Mouse (Mus musculus) gastrocnemius, adult 8-10 months (tissue): ENCODE results near the gene Tnfsf14. TPM values are rescaled to one million over a fixed set of nuclear protein-coding genes. Genes with fewer than 3 reads are reported as not detected.
A peak's percentile ranks its signal among the peaks of the same experiment; 100 is the strongest.

Source experiments
- DNase-seq, 2 experiments: peaks; one replicate each; pipeline ENCODE4 v3.0.0; 2022; ENCODE audit warnings: low spot score in 2 of 2
- total RNA-seq, 4 experiments: library from RNA; stranded (reverse); gene quantifications; 2 replicates each; pipeline ENCODE4 v1.2.4; 2022

The Tnfsf14 gene
- total RNA-seq: not detected

GRCm38 (mm10) chr17:57194041-57194507 lies at the start of gene Tnfsf14:
Gene Tnfsf14 (minus strand): TSS chr17:57194177.
- DNase-seq: no peak

DNA sequence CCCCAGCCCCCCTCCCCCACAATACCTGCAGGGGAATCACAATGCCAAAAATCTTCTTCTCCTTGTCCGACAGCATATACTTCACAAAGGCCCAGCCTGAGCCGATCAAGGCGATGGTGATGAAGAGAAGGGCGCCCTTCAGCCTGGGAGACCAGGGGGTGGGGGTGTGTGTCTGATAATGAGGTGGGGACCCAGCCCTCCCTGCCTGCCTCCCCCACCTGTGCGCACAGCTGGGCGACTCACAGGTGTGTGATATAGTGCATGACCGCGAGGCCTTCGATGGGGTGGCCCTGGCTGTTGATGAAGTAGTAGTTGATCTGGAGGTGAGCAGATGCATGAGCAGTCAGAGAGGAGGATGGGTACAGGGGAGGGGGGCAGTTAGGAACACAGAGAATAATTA lies 43.2 kb upstream of the Tnfsf14 start:
- no peak for DNase-seq

DNA sequence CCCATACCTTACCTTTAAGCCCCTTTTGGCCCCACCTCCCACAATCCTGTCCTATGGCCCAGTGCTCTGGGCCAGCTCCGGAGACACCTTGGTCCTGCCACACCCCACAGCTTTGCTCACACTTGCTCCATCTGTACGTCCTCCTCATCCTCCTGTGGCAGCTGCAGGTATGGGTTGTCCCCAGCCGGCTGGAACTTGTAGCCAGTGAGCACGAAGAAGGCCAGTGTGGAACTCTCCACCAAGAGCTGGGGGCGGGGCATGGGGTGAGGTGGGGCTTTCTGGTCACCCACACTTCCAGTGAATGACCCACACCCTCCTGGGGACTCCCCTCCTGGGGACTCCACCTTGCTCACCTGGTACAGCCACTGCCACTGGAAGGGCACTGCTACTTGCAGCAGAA lies 41.8 kb upstream of the Tnfsf14 start:
- DNase-seq: no peak

- no peak for DNase-seq
These were observed 40.4 kb upstream of the Tnfsf14 start for GRCm38 (mm10) chr17:57234254-57234928.

DNA sequence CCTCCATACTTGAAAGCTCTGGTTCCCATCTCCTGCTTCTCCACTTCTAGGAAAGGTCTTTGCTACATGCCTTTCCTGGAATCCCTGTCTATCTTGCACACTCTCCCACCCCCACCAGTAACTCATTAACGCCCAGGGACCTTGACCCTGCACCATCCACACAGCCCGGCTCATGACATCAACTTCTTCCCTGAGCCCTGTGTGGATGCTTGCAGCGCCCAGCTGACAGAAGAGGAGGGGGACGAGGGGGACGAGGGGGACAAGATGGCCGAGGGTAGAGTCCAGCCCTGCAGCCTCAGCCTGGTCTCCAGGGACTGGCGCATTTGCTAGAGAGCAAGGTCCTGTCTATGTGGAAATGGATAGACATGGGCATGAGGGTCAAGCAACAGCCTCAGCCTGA lies 39.1 kb upstream of the Tnfsf14 start:
- DNase-seq: no peak

- no peak for DNase-seq
These were observed 38.2 kb upstream of the Tnfsf14 start for GRCm38 (mm10) chr17:57232200-57232599.

DNA sequence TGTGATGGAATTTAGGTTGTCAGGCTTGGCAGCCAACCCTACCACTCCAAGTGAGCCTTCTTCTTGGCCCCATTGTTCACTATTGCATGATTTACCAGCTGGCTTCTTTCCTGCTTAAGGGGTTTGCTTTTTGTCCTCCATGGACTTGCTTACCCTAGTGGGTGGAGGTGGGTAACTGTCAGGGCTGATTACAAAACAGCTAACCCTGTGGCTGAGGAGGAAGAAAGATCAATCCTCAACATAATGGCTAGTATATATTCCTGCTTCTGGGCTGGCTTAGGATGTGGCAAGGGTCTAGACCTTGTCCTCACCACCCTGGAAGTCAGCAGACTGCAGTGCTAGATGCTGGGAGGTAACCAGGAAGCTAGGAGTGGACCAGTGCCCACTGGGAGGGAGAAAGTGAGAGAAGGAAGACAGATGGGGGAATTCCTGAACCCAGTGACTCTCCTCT lies 37.4 kb upstream of the Tnfsf14 start:
- no peak for DNase-seq

GRCm38 (mm10) chr17:57230728-57231125 lies 36.8 kb upstream of the Tnfsf14 start:
- no peak for DNase-seq

- DNase-seq: no peak
These were observed 36.1 kb upstream of the Tnfsf14 start for GRCm38 (mm10) chr17:57229851-57230727.

DNA sequence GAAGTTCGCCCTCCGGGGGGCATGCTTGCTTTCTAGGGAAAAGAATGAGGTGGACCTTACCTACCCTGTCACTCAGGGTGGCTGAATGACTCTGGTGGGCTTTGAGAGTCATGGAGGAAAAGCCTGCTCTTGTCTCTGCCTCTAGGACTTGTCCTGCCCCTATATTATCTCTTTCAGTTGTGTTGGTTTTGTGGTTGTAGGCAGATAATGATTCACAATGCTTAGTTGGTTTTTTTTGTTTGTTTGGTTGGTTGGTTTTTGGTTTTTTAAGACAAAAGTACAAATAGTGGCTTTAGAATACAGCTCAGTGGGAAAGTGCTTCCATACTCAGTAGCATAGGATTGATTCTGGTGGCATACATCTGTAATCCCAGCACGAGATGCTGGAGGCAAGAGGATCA lies 34.9 kb upstream of the Tnfsf14 start:
- DNase-seq: no peak

- DNase-seq: no peak
These were observed 34.0 kb upstream of the Tnfsf14 start, which contains the start of gene C3 for GRCm38 (mm10) chr17:57228014-57228413. Gene C3 (minus strand): TSS chr17:57228136.

- DNase-seq: no peak
These were observed 33.5 kb upstream of the Tnfsf14 start for GRCm38 (mm10) chr17:57227468-57227867.

- no peak for DNase-seq
These were observed 29.3 kb upstream of the Tnfsf14 start for GRCm38 (mm10) chr17:57223313-57223712.

GRCm38 (mm10) chr17:57221911-57222310 lies 27.9 kb upstream of the Tnfsf14 start:
- DNase-seq: no peak

GRCm38 (mm10) chr17:57219884-57220207 lies 25.9 kb upstream of the Tnfsf14 start:
- no peak for DNase-seq

- DNase-seq: peak; percentile 59 to 63
These were observed 25.3 kb upstream of the Tnfsf14 start for GRCm38 (mm10) chr17:57219167-57219883.

DNA sequence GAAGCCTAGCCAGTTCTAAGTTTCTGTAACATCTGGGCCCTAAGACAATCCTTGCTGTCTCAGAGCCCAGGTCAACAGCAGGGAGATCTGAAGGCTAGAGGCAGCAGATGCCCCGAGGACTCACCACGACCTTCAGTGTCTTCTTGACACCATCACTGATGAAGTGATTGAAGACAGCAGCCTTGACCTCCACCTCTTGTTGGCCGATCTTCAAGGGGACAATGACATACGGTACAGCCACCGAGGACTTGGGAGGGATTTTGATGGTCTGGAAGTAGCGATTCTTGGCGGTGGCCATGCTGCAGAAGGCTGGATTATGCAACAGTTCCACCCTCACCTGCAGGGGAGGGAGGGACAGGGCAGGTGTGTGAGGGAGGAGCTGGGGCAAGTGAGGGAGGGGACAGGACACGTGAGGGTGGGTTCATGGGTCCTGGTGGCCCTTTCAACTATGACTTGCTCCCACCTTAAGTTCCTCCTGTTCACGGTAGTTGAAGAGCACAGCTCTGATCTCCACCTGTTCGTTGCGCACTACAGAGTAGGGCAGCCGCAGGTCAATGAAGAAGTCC lies 24.4 kb upstream of the Tnfsf14 start:
- DNase-seq: no peak

DNA sequence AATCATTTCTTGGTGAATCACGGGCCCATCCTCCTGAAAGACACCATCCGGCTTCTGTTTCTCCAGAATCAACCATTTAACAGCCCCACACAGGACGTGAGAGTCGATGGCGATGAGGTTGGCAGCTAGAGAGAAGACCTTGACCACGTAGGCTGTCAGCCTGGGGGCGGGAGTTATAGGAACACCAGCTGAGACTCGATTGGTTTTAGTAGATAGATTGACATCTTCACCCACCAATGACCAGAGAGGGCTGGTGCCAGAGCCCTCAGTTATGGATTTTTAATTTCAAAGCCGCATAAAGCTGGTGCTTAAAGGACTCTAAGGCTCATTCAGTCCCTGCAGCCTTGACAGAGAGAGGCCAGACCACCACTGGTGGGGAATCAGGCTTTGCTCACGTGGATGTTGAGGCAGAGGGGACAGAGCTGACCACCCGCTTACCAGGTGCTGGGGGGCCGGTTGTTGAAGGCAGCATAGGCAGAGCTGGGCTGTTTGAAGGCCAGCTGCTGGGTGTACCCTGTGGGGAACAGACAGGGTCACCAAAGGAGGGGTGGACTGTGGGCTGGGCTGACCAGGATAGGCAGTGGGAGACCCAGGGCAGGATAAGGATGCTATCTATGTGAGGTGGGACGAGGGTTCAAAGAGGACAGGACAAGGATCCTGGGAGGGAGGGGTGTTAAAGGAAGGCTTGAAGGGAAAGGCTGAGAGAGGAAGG lies 20.9 kb upstream of the Tnfsf14 start:
- DNase-seq: no peak

GRCm38 (mm10) chr17:57211501-57211900 lies 17.5 kb upstream of the Tnfsf14 start:
- DNase-seq: no peak

- DNase-seq: no peak
These were observed 15.4 kb upstream of the Tnfsf14 start for GRCm38 (mm10) chr17:57209330-57209729.

DNA sequence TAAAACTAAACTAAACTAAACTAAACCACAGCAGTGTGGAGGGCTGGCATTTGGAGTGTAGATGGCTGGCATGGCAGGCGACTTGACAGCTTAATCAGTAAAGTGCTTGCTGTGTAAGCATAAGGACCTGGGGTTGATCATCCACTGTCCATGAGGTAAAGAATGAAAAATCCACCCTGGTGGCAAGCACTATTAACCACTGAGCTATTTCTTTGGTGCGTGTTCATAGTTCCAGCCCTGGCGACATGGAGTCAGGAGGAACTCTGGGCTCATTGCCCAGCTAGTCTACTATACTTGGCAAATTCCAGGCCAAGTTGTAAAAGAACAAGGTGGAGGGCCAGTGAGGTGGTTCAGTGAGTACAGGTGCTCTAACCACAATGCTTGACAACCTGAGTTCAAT lies 14.0 kb upstream of the Tnfsf14 start:
- no peak for DNase-seq
